Mouse (Mus musculus) hematopoietic stem cell, adult 5-6 weeks (primary cell): ENCODE results near the gene Cadm1. TPM values are rescaled to one million over a fixed set of nuclear protein-coding genes. Genes with fewer than 3 reads are reported as not detected.

ENCODE experiments used
- ATAC-seq, 2 experiments: fragments of 125-278 bp in 1 of 2; replicated peaks in 1 of 2; 2 replicates each; pipeline ENCODE4 v1.8.0; 2016 to 2017; ENCODE audit warnings: inconsistent platforms in 2 of 2, mild to moderate bottlenecking in 2 of 2, moderate number of reproducible peaks in 2 of 2, low read depth in 1 of 2, moderate TSS enrichment in 1 of 2; ENCODE audit not compliant: low FRiP score in 2 of 2, poor library complexity in 2 of 2, severe bottlenecking in 2 of 2, insufficient read depth in 1 of 2, low TSS enrichment in 1 of 2
- total RNA-seq: library from RNA; stranded (forward); fragments of 172-1452, 232-1000 nt; gene quantifications from 2 replicates; pipeline ENCODE4 v1.2.3, GENCODE M21; 2017

Cadm1 gene
- total RNA-seq, 1 experiment from 2014 or later = 0.55 TPM

GRCm38 (mm10) chr9:47686881-47687280 is 156.9 kb downstream of the Cadm1 start:
- ATAC-seq = no peak

GRCm38 (mm10) chr9:47687604-47688003 is 157.6 kb downstream of the Cadm1 start:
- ATAC-seq = no peak

- ATAC-seq = peak; percentile 21 to 42; a peak in 3 of 4 replicates
Measured at GRCm38 (mm10) chr9:47688297-47688696, 158.3 kb downstream of the Cadm1 start.

GRCm38 (mm10) chr9:47692911-47693310 is 162.9 kb downstream of the Cadm1 start:
- no peak for ATAC-seq

- no peak for ATAC-seq
Measured at GRCm38 (mm10) chr9:47699026-47699425, 169.1 kb downstream of the Cadm1 start.

- no peak for ATAC-seq
Measured at GRCm38 (mm10) chr9:47700021-47700420, 170.0 kb downstream of the Cadm1 start.

- no peak for ATAC-seq
Measured at GRCm38 (mm10) chr9:47703026-47703876, 173.3 kb downstream of the Cadm1 start.

GRCm38 (mm10) chr9:47706341-47706740 is 176.4 kb downstream of the Cadm1 start:
- ATAC-seq = no peak

- ATAC-seq = no peak
Measured at GRCm38 (mm10) chr9:47707326-47707725, 177.4 kb downstream of the Cadm1 start.

GRCm38 (mm10) chr9:47708299-47708698 is 178.3 kb downstream of the Cadm1 start:
- ATAC-seq = peak; percentile 69 to 76

GRCm38 (mm10) chr9:47710946-47711345 is 181.0 kb downstream of the Cadm1 start:
- ATAC-seq = no peak

- ATAC-seq = no peak
Measured at GRCm38 (mm10) chr9:47714541-47714940, 184.6 kb downstream of the Cadm1 start.

- ATAC-seq = no peak
Measured at GRCm38 (mm10) chr9:47715415-47715814, 185.4 kb downstream of the Cadm1 start.

- no peak for ATAC-seq
Measured at GRCm38 (mm10) chr9:47716883-47717282, 186.9 kb downstream of the Cadm1 start.

- ATAC-seq = no peak
Measured at GRCm38 (mm10) chr9:47727611-47728010, 197.6 kb downstream of the Cadm1 start.

GRCm38 (mm10) chr9:47728852-47729251 is 198.9 kb downstream of the Cadm1 start:
- ATAC-seq = no peak

- no peak for ATAC-seq
Measured at GRCm38 (mm10) chr9:47730247-47730646, 200.3 kb downstream of the Cadm1 start.

- ATAC-seq = peak; percentile 69 to 75; a peak in 3 of 4 replicates
Measured at GRCm38 (mm10) chr9:47733780-47734451, 203.9 kb downstream of the Cadm1 start.
